Mouse (Mus musculus) Muller cell, postnatal 12 days (primary cell): Measurements from ENCODE around the gene Gm21970.

Experiments
- DNase-seq: peaks from one replicate; pipeline ENCODE4 v3.0.0-alpha.2; 2015; ENCODE audit errors: inconsistent ontology term

Gm21970 gene

DNA sequence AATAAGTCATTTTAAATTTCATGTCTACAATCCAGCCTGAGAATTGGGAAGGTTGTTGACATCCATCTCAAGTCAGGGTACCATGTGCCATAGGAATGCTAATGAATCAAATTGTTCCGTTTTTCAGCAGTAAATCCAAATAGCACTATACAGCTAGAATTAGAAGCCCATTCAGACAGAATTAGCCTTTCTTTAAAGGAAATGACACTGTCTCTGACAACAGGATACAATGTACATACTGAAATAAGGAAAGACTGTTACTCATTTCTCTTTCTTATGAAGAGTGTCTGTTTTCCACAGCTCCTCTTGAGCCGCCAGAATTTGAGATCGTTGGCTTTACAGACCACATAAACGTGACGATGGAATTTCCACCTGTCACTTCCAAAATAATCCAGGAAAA, at the start of gene Gm21970:
Gm21970 (plus strand) TSS at position 301 of the 400 bp plus-strand sequence.
- DNase-seq: no peak

DNA sequence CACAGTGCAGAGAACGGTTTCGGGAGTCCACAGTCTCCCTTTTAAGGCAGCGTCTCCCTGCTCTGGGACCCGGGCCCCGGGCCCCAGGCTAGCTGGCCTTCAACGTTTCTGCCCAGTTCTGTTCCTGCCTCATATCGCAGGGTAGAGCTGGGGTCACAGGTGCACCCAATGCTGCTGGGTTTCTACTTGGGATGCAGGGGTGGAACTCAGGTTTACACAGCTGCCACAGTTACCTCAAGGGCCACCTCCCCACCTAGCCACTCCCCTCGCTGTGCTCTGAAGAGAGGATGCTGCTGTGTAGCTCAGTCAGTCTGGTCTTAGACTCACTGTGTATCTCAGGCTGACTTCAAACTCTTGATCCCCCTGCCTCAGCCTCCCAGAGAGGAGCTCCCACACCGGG, 45.0 kb upstream of the Gm21970 start:
- DNase-seq: no peak

DNA sequence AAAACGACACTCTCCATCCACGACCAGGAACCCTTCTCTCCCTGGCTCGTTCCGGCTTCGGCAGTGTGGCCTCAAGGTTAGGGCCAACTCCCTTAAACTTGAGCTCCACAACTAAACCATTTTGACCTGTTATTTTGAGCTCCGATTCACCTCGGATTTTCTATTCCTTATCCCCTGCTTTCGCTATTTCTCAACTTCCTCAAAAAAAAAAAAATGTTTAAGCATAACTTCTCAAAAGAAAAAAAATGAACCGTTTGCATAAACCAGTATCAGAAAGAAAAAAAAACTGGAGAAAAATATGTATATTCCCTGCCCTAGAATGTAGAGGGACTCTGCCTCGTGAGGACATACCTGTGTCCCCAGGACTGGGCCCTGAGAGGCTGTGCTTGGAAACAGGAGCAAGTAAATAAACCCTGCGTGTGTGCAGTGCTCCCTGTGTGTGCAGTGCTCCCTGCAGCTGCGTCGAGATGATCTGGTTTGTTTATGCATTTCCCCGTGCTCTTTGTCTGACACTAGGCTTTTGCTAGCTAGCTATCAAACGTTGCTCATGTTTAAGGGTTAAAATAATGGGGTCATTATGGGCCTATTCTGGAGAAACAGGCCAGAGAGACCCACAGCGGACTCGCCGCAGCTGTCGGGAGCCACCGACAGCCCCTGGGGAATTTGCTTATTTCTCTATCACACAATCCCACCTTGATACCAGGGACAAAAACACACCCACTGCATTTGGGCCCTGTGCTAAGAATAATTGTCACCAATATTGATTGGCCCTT, 43.8 kb upstream of the Gm21970 start:
- no peak for DNase-seq

DNA sequence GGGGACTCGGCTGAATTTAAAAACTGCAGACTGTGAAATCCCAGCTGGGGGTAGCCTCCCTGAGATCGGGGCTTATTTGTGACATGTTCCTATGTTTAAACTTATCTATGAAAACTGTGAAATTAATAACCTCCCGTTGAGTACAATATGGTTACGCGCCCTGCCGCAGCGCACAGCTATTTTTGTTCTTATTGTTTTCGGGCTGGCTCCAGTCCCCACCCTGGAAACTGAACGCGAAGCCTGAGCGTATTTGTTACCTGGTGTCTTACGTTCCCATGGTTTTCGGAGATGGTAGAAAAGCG, 43.3 kb upstream of the Gm21970 start:
- DNase-seq: no peak

DNA sequence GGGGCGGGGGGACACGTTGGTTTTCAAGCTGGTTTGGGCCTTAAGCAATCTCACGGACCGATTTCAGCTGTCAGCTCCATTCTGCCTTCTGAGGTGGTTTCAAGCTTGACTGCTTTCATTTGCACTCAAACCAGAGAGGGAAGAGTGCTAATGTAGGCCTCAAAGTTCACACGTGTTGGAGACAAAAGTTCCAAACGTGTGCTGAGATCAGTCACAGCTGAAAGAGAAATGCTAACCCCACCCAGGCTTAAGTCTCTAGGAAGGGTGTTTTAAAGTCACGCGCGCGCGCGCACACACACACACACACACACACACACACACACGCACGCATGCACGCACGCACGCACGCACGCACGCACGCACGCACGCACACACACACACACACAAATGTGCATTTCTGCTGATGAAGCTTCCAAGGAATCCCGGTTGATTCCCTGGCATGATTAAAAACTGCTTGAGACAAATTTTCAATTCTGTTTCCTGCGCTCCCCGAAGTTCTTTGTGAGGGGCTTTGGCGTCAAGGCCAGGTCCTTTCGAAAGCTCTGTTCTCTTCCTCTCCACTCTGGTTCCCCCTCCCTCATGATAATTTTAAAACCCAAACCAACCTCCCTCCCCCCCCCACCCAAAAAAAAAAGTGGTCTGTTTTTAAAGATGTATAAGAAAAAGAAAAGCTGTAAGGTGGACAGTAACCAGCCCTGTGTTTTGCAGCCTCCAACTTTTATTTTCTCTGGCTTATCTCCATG, 42.8 kb upstream of the Gm21970 start:
- no peak for DNase-seq

DNA sequence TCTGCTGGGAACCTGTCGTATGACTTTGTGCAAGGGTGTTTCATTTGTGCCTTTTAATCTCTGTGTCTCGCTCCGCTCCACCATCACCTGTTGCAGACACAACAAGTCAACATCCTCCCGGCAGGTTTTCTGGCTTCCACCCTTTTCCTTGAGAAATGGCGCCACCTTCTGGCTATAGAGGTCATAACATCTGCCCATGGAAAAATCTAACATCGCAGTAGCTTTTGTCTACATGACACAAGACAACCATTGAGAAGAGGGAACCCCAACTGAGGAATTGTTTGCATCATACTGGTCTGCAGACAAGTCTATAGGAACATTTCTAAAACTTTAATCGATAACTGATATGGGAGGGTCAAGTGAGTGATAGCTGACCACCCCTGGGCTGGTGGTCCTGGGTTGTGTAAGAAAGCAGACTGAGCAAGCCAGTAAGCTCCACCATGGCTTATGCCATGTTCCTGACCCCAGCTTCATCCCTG, 39.4 kb upstream of the Gm21970 start:
- peak; percentile 61 for DNase-seq

DNA sequence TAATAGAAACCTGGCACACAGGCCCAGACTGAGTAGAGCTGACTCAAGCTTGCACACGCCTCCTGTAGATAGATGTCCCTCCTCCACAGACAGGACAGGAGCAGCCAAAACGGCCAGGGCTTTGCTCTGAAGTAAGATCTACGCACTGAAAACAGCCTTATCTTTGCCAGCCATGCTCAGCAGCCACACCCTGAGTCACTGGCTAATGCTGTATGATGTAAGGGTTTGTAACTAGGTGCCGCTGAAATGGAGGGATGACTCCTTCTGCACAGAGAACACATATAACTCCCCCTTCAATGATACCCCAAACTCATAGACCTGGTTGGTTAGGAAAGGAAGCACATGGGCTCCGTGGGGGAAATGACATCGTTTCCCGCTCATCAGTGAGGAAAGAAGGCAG, 38.8 kb upstream of the Gm21970 start:
- DNase-seq: no peak

DNA sequence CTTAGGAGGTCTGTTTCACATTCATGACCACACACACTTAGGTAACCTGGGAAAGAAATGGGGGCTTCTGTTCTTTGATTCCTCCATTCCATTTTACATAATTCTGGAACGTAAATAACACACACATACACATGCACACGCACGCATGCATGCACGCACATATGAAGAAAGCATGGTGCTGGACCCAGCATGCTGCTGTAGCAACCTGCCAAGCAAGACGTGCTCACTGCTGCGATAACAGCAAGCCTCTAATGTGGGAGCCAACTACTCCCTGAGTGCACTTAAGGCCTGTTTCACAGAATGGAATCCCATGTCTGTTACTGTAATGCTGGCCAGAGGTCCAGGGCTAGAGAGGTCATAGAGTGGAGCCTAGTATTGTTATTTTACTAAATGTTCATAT, 38.3 kb upstream of the Gm21970 start:
- no peak for DNase-seq

DNA sequence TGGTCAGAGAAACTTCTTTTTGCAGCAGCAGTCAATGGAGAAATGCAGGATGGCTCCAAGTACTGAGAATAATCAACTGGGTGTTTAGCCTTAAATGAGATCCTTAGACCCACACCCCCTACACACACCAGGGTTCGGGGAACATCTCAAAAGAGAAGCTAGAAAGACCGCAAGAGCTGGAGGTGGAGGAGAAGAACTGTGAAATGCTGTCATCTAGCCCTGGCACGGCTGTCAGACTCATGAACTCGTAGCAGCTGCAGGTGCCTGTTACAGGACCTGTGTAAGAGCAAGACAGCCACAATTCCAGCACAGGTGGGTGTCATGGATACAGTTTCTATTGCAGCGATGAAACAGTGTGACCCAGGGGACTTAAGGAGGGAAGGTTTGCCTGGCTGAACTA, 37.9 kb upstream of the Gm21970 start:
- no peak for DNase-seq

DNA sequence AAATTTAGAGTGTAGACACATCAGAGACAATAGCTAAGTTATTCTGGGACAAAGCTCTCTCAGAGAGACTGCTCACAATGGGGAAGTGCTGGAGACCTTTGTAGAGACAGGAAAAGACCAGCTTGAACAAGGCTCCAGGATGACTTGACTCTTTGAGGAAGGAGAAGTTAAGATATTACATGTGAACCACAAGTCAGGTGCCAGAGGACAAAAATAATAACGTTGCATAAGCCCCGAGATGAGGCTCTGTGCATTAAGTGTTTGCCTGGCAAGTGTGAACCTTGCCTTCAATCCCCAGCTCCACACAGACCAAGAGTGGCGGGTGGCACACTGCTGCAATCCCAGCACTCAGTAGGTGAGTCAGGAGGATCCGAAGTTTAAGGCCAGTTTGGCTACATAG, 36.9 kb upstream of the Gm21970 start:
- DNase-seq: no peak

DNA sequence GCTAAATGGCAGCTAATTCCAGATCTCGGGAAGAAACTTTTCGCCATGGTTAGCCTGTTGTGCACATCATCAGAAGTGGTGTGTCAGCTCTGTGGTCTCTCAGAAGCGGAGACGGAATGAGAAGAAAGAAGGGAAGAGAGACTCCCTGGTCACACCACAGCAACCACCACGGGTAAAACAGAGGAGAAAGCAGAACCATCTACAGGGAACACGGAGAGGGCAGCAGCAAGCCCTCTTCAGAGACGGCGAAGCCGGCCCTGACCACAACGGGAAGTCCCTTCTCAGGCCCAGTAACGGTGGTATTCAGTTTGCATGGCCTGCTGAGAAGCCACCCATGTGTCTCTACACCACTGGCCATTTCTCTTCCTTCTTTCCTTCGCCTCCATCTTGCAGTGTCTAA, 36.4 kb upstream of the Gm21970 start:
- DNase-seq: no peak

DNA sequence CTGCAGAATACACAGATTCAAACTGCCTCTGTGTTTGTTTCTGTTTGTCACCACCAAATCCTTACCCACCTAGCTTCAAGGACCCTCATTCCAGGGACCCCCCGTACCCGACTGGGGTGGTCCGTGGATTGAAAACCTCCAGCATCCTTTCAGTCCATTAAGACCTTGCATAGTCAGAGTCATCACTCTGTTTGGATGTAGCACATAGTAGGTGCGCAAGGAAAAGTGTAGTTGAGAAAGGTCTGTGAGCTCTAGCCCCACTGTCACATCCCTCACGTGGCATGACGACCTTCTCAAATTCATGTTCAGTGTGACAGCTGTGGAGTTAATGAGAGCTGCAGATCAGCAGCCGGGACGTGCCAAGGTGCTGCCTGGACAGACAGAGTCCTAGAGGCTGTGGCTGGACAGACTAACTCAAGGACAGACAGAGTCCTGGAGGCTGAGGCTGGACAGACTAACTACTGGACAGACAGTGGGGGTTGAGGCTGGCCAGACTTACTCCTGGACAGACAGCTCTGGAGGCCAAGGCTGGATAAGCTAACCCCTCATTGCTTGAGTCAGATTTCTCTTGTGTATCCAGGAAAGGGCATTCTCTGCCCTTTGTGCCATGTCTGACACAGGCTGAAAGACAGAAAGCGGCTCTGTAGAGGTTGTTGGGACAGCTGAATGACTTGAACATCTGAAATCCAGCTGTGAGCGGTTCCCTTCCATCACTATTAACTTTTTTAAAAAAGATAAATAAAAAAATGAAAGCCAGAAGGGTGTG, 34.6 kb upstream of the Gm21970 start:
- DNase-seq: no peak

DNA sequence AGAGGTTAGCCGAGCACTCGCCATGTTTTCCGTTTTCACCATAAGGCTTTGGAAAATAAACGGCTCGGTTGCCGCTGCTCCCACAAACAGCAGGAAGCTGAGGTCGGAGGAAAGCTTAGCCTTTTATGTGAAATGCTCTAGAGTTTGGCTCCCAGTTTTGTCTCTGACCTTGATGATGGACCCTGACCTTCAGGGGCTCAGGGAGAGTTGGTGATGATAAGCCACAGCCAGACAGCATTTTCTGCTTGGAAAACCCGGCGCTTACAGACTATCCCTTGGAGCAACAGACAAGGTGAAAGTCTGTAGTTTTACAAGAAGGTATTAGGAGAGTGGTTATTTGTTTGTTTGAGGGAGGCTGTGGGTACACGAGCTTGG, 34.0 kb upstream of the Gm21970 start:
- no peak for DNase-seq

DNA sequence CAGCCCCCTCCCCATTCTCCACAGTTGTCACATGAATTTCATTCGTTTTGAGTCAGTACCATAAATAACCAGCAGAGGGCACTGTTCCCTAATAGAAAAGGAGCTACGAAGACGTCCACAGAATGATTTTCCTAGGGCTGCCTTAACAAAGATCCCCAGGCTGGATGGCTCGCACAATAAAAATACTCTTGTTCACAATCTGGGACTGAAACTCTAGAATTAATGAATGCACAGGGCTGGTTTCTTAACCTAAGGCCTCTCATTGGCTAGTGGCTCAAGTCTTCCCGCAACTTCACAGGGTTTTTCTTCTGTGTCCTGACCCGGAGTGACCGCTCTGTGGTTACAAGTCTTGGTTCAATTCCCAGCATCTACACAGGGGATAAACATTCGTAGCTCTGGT, 33.0 kb upstream of the Gm21970 start:
- peak; percentile 74 for DNase-seq

DNA sequence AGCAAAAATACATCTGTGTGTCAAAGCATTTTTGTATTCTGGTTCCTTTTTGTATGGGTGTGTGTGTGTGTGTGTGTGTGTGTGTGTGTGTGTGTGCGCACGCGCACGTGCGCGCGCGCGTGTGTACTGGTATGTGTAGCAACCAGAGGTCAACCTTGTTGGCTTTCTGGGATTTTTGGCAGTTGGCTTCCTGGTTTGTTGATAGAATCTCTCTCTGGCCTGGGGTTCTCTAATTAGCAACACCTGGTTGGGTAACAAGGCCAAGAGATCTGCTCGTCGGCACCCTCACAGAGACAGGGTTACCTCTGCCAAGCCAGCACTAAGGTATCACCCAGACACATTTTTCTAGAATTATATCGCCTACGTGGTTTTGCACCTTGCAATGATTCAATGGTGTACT, 32.0 kb upstream of the Gm21970 start:
- no peak for DNase-seq

DNA sequence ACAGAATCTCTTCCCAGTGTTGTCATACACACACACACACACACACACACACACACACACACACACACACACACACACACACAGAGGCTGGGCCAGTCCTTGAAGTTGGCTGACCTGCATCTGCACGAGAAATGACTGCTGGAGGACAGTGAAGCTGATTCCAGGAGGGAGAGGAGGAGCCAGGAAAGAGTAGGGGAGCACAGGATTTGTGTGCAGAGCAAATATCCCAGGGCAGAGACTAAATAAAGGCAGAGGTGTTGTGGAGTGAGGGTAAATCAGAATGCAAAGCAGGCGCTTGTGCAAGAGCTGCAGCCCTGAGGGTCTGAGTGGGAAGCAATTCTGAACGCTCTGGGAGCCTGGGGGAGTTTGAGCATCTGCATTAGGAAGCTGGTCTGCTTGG, 31.4 kb upstream of the Gm21970 start:
- DNase-seq: no peak

DNA sequence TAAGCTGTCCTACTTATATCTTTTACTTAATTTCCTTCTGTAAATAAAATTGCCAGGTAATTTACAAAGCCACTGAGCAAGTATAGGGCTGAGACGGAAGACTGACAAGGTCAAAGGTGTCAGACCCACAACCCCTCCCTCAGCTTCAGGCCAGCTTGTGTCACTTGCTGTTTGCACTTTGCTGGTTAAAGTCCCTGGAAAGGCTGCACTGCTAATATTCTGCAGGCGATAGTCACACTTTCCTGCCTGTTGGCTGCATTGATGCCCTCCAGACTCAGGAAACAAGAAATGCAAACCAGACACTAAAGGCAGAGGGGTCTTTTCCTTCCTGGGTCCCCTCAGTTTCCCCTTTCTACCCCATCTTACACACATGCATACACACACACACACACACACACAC, 29.5 kb upstream of the Gm21970 start:
- DNase-seq: no peak

DNA sequence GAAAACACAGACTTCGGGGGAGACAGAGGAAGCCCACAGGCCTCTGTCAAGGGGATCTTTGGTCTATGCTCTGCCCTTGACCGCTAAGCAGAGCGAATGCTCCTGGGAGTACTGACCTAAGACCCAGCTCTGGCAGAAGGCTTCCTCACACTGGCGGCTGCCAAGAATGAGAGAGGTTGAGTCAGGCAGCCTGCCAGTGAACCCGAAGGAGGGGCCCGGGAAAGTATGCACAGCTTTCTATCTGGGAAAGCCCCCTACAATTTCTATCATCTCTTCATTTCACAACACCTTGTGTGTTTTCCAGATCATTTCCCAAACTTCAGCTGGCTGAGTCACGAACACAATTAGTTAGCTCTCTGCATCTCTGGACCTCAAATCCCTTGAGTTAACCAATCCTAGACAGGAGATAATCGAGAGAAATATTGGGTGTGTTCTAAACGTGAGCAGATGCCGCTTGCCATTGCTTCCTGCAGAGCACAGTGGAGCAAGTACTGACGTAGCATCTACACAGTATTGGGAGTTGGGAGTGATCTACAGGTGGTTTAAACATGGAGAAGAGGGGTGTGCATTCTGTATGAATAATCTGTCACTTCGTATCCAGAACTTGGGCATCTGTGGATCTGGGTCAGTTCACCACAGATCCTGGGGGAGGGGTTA, 28.8 kb upstream of the Gm21970 start:
- peak; percentile 63 for DNase-seq

DNA sequence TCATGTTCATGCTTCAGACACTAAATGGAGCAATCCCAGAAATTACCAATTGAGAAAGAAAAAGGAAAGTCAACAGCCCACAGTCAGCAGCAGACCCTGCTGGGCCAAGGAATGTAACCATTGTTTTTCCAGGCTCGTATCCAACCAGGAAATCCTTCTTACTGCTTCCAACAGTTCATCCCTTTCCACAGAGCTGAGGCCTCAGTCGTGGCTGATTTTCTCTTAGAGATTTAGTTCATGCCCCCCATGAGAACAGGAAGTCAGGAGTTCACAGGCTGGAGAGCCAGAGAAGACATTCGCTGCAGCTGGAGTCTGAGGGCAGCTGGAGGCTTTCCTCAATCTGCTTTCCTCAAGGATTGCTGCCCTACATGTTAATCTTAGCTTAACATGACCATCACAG, 28.0 kb upstream of the Gm21970 start:
- peak; percentile 70 for DNase-seq

DNA sequence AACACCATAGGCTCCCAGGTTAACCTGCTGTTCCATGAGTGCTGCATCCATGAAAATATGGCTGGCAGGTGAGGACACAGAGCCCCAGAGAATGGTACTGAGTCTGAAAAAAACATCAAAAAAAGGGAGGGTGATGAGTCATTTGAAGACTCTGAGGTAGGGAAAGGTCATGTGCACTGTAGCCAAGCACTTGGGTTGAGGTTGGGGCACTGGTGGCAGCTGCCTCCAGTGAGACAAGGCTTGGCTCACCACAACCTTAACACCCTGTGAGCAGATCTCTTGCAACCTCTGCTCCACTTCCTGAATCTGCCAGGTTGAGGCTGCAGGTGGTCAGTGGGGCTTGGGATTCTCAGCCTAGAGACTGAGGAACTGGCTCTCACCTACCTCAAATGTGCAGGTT, 25.0 kb upstream of the Gm21970 start:
- DNase-seq: no peak

DNA sequence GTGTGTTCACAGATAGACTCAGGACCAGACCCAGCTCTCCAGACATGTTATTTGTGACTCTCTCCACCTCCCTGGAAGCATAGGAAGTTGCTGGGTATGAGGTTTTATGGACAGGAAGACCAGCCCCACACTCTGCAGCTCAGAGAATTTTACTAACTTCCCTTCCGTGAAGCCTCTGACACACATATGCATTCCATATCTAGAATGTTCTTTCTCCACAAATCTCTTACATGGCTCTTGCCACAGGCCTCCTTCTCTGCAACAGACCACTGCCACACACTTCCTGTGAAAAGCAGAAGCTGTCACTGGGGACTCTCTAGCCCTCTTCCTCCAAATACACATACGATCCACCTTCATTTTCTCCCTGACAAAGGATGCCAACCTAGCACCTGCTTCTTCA, 24.5 kb upstream of the Gm21970 start:
- no peak for DNase-seq
